Mouse (Mus musculus) liver, embryonic 15.5 days (tissue): Measurements from ENCODE around the gene Mgat4e. TPM values are rescaled to one million over a fixed set of nuclear protein-coding genes. Genes with fewer than 3 reads are reported as not detected.
"Not testable (repeated sequence)": the region's sequence is repeated elsewhere in the genome, so short reads cannot be mapped to it uniquely, and the experiment has no call there.

ENCODE experiments used
- ATAC-seq: fragments of 200-750 bp; cut with Nextera tagmentation; 2 replicates; pipeline ENCODE4 v1.8.0; 2017; ENCODE audit warnings: moderate number of reproducible peaks, mild to moderate bottlenecking, moderate library complexity; ENCODE audit not compliant: insufficient read depth
- H3K27ac ChIP-seq: fragments of 300-500 bp; sonication (generic); replicated peaks from 2 replicates; pipeline ENCODE4 v1.5.1; 2015; ENCODE audit warnings: mild to moderate bottlenecking, inconsistent platforms
- H3K27me3 ChIP-seq: fragments of 300-500 bp; sonication (generic); 2 replicates; pipeline ENCODE4 v1.6.1; 2015; ENCODE audit warnings: mild to moderate bottlenecking, inconsistent platforms
- H3K36me3 ChIP-seq: fragments of 300-500 bp; sonication (generic); replicated peaks from 2 replicates; pipeline ENCODE4 v1.6.1; 2015; ENCODE audit warnings: moderate library complexity, mild to moderate bottlenecking, inconsistent platforms
- H3K4me1 ChIP-seq: fragments of 300-500 bp; sonication (generic); replicated peaks from 2 replicates; pipeline ENCODE4 v1.6.1; 2015; ENCODE audit warnings: inconsistent platforms
- H3K4me2 ChIP-seq: fragments of 300-500 bp; sonication (generic); 2 replicates; pipeline ENCODE4 v1.6.1; 2015; ENCODE audit warnings: moderate library complexity, mild to moderate bottlenecking, inconsistent platforms
- H3K4me3 ChIP-seq: fragments of 300-500 bp; sonication (generic); replicated peaks from 2 replicates; pipeline ENCODE4 v1.5.1; 2015; ENCODE audit warnings: mild to moderate bottlenecking, inconsistent platforms
- H3K9ac ChIP-seq: fragments of 300-500 bp; sonication (generic); 2 replicates; pipeline ENCODE4 v1.6.1; 2015; ENCODE audit warnings: moderate library complexity, mild to moderate bottlenecking, inconsistent platforms
- H3K9me3 ChIP-seq: fragments of 300-500 bp; sonication (generic); replicated peaks from 2 replicates; pipeline ENCODE4 v1.6.1; 2016; ENCODE audit warnings: inconsistent platforms
- WGBS: fragments of 180-500 bp; shearing (Covaris S2); methylation state at CpG from one replicate; pipeline ENCODE4 v1.1.7; 2015; ENCODE audit warnings: mixed read lengths; ENCODE audit not compliant: insufficient replicate concordance; 5-methylcytosine and 5-hydroxymethylcytosine counted together
- polyA plus RNA-seq: library from polyadenylated mRNA; unstranded; fragments of >200 nt; fragmentation: Nextera tagmentation; extraction: Ambion mirVana; gene quantifications from 2 replicates; pipeline ENCODE4 v1.2.1, GENCODE M21; 2015

Mgat4e gene
- polyA plus RNA-seq, 1 experiment from 2014 or later: not detected

DNA sequence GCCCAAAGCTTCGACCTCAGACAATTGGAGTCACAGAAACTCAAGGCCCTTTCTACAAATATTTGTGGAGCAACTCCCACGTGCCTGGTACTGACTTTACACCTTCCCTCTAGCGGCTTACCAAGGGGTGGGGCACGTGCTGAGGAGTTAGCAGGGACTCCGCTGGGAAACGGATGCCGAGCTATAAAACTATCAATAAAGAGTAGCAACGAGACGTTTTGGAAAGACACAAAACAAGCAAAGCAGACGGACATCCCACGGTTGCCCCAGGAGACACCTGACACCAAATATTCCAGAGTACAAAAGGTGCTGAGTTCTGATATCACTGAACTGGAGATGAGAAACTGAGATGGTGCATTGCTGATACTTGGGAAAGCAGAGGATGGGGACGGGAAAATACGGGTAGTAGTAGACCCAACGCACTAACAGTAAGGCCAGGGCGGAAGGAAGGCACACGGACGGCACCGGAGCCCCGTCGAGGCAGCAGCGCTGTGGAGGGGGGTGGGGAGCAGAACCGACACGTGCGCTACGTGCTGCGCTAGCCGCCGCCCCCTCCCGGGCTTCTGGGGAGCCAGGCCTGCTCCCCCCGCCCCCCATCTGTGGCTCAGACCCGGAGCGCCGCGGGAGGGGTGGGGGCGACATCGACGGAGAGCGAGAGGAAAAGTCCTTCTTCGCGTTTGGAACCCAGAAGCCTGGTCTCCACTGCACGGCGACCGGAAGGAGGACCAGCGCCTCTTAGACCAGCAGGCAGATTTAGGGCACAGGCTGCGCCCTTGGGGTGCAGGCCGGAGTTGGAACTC is 6.6 kb upstream of the Mgat4e start:
- no peaks in the 10 kb centered on the region for H3K9me3 ChIP-seq
- 1% methylated on average over 46 of the region's 46 CpGs for WGBS
- peak overlapping the region; percentile 53 for H3K27ac ChIP-seq
- H3K4me3 ChIP-seq: peak overlapping the region; percentile 71
- no peaks in the 10 kb centered on the region for H3K36me3 ChIP-seq
- peaks cover 45% of the 10 kb centered on the region for H3K4me1 ChIP-seq
- H3K27me3 ChIP-seq: 0 out of 2 replicates have a peak, but pooled peaks cover 2% of the 10 kb centered on the region
- H3K4me2 ChIP-seq: peak overlapping the region; percentile 98
- ATAC-seq: peak; percentile 45
- H3K9ac ChIP-seq: peak overlapping the region; percentile 61

DNA sequence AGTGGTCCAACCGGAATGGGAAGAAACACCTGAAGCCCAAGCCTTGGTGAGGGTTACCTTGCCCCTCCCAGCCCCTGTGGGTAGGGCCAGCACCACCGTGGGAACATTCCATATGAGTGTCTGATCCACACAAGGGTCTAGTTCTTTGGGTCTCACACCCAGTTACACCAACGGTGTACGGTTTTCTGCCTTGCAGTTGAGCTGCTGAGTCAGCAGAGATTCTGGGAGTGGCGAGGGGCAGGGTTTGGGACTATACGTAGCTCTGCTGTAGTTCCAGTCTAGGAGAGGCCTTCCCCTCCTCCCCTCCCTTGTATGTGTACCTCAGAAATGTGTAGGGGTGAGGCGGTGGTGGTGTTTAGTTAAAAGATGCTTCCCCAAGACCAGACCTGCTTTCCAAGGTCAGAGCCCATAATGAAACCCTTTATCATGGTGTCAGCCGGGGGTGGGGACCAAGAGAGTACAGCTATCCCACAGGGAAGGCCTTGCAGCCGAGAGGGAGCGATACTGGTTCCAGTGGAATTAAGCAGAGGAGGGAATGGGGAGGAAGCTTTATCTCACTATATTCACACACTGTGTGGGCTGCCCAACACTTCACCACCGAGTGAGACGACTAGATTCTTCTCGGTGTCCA is 5.9 kb upstream of the Mgat4e start:
- Histone ChIP-seq H3K27ac (no peak overlapping the region), H3K36me3 (no peaks in the 10 kb centered on the region), H3K27me3 (peaks cover 3% of the 10 kb centered on the region; the same call in 1 of the 2 replicates), H3K4me2 (peak overlapping the region; percentile 98), H3K9me3 (no peaks in the 10 kb centered on the region), H3K4me1 (peaks cover 38% of the 10 kb centered on the region), H3K4me3 (0 out of 2 replicates have a peak overlapping the region, but pooled peaks have one; percentile 71), H3K9ac (no peak overlapping the region)
- no peak for ATAC-seq
- 25% methylated on average over 13 of the region's 13 CpGs for WGBS

DNA sequence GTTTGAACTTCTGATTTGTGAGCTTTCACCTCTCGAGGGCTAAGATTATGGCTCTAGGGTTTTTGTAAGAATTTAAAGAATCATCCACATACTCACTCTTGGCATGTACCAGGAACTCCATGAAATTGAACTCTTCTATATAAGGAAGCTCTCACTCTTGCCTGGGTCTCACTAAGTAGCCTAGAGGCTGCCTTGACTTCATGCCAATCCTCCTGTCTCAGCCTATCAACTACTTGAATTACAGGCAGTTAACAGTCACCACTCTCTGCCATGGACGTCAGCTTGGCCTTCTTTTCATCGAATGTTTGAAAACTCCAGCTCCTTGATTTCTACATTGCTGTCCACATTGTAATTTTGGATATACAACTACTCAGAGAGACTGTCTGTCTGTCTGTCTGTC is 2.9 kb upstream of the Mgat4e start:
- Histone ChIP-seq H3K4me3 (no peak overlapping the region), H3K9ac (no peak overlapping the region), H3K27me3 (peaks cover 8% of the 10 kb centered on the region; the same call in 1 of the 2 replicates), H3K9me3 (no peaks in the 10 kb centered on the region), H3K27ac (no peak overlapping the region), H3K36me3 (no peaks in the 10 kb centered on the region), H3K4me1 (peaks cover 30% of the 10 kb centered on the region), H3K4me2 (no peak overlapping the region)
- WGBS: 44% methylated on average over 3 of the region's 3 CpGs
- ATAC-seq: no peak

DNA sequence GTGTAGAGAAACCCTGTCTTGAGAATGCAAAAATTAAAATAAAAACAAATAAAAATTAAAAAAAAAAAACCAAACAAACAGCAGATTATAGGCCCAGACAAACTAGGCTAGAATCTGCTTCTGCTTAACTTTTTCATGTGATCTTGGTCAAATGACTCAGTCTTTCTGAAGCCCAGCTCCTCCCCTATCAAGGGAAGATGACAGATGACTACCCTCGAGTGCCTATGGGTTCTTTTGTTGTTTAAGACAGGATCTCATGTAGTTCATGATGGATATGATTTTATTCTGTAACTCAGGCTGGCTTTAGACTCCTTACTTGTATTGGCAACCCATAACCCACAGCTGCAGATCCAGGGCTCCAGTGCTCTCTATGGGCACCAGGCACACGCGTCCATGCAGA is 2.4 kb upstream of the Mgat4e start:
- Histone ChIP-seq H3K27ac (no peak overlapping the region), H3K9me3 (no peaks in the 10 kb centered on the region), H3K27me3 (peaks cover 8% of the 10 kb centered on the region; the same call in 1 of the 2 replicates), H3K4me3 (no peak overlapping the region), H3K36me3 (no peaks in the 10 kb centered on the region), H3K4me1 (peaks cover 26% of the 10 kb centered on the region), H3K4me2 (no peak overlapping the region), H3K9ac (no peak overlapping the region)
- 61% methylated on average over 3 of the region's 3 CpGs for WGBS
- ATAC-seq: no peak

DNA sequence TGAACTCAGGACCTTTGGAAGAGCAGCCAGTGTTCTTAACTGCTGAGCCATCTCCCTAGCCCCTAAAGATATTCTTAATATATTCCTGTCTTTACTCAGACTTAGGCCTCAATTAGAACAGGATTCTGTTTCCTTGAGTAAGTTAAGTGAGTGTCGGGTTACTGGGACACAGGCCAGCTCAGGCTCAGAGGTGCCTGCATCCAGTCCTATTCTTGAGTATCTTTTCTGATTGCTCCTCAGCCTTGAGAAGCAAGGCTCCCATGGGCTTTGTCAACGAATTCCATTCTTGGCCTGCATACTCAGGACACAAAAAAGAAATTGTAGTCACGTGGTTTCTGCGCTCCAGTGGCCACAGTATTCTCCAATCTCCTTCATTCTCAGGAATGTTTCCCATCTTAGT is 1.3 kb downstream of the Mgat4e start:
- Histone ChIP-seq H3K4me3 (no peak overlapping the region), H3K9me3 (no peaks in the 10 kb centered on the region), H3K4me2 (no peak overlapping the region), H3K9ac (no peak overlapping the region), H3K27ac (no peak overlapping the region), H3K27me3 (peaks cover 8% of the 10 kb centered on the region; the same call in 1 of the 2 replicates), H3K36me3 (no peaks in the 10 kb centered on the region), H3K4me1 (peaks cover 4% of the 10 kb centered on the region; the same call in 1 of the 2 replicates)
- no peak for ATAC-seq
- 72% methylated on average over 4 of the region's 4 CpGs for WGBS

DNA sequence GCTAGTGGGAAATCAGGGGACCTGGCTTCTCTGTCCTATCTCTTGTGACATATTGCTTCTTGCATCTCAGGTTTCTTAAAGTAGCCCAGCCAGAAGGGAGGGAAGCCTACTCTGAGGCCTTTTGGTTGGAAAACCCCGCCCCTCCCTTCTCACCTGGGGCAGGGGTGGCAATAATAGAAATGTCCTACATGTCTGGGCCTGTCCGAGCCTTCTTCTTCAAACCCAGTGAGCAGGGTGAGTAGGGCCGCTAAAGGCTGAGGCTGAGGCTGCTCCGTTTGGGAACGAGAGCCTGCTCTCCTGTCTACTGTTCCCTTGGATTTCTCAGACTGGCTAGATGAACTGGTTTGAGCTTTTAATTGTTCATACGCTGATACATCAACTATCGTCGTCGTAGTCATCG is 8.9 kb downstream of the Mgat4e start:
- H3K27me3 ChIP-seq: peaks cover 3% of the 10 kb centered on the region; the same call in 1 of the 2 replicates
- H3K9ac ChIP-seq: no peak overlapping the region
- no peak for ATAC-seq

DNA sequence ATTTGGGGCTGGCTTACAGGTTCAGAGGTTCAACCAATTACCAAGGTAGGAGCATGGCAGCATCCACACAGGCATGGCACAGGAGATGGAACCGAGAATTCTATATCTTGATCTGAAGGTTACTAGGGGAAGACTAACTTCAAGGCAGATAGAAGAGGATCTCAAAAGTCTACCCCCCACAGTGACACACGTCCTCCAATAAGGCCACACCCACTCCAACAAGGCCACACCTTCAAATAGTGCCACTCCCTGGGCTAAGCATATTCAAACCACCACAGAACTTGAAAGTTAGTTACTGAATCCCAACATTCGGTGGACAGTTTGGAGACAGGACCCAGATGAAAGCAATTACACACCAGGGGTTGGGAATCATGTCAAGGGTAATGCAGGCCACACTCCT is 14.0 kb downstream of the Mgat4e start:
- Histone ChIP-seq H3K4me2 (no peak overlapping the region), H3K27ac (no peak overlapping the region), H3K36me3 (no peaks in the 10 kb centered on the region), H3K27me3 (no peaks in the 10 kb centered on the region), H3K4me1 (peaks cover 16% of the 10 kb centered on the region), H3K9me3 (no peaks in the 10 kb centered on the region), H3K9ac (no peak overlapping the region), H3K4me3 (no peak overlapping the region)
- 47% methylated on average over 3 of the region's 3 CpGs for WGBS
- ATAC-seq: no peak

More for the DNA sequence above, 8.9 kb downstream of the Mgat4e start:
- 80% methylated on average over 10 of the region's 10 CpGs for WGBS
- Histone ChIP-seq H3K4me3 (no peak overlapping the region), H3K9me3 (no peaks in the 10 kb centered on the region), H3K36me3 (no peaks in the 10 kb centered on the region), H3K4me2 (no peak overlapping the region), H3K4me1 (peaks cover 6% of the 10 kb centered on the region), H3K27ac (no peak overlapping the region)

DNA sequence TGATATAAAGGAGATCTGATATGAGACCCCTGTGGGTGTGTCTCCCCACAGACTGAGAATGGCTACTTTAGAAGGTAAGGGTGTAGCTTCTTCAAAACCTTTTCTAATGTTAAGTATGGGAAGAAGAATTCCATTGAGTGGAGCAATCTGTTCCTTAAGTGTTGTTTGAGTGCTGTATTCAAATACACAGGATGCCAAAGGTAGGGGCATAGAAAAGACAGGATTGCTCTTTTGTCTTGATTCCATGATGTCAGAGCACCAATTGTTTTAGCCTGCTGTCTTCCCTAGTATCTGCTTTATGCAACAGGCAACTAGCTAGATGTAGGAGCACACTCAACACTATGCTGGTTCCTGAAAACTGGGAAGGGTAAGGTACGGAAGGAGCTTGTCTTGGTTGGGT is 14.4 kb downstream of the Mgat4e start:
- Histone ChIP-seq H3K4me2 (no peak overlapping the region), H3K4me1 (peaks cover 20% of the 10 kb centered on the region), H3K27ac (no peak overlapping the region), H3K9ac (no peak overlapping the region), H3K36me3 (no peaks in the 10 kb centered on the region), H3K9me3 (no peaks in the 10 kb centered on the region), H3K4me3 (no peak overlapping the region), H3K27me3 (no peaks in the 10 kb centered on the region)
- 75% methylated on average over 1 of the region's 1 CpGs for WGBS
- ATAC-seq: no peak

DNA sequence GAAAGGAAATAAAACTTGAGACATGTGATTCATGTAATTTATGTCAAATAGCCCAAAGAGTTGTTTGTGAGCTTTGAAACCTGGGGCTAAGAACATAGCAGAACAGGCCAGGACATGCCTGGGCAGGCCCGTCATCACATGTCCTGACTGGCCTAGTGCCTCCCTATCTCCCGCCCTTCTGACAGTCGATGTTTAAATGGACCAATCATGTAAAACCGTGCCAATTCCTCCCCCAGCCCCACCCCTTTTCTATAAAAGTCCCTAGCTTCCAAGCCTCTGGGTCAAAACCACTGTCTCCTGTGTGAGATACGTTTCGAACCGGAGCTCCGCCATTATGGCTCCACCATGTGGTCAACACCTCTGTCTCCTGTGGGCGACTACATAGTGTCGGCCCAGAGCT is 15.8 kb downstream of the Mgat4e start:
- H3K9ac ChIP-seq, H3K27me3 ChIP-seq, ATAC-seq, H3K9me3 ChIP-seq, H3K4me3 ChIP-seq, H3K4me2 ChIP-seq, H3K27ac ChIP-seq, H3K36me3 ChIP-seq: not testable (repeated sequence)
- 90% methylated on average over 10 of the region's 10 CpGs for WGBS
- H3K4me1 ChIP-seq: peaks cover 23% of the 10 kb centered on the region

DNA sequence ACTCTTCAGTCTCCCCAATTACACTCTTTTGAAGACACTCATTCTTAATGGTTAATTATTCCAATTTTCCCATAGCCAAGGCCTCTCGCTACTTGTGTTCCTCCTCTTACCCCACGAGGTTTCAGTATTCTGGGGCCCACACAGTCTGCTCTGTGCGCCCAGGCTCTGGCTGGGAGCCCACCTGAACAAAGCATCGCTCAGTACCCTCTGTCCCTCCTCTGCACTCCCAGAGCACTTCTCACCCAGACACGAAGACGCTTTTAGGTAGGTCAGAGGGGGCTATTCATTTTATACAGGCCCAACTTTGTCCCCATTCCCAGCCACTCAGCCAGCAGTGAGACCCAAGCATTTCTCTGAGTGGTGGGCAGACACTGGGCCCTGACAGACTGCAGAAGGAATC is 18.9 kb downstream of the Mgat4e start:
- Histone ChIP-seq H3K4me2 (no peak overlapping the region), H3K9ac (no peak overlapping the region)
- 72% methylated on average over 6 of the region's 6 CpGs for WGBS

DNA sequence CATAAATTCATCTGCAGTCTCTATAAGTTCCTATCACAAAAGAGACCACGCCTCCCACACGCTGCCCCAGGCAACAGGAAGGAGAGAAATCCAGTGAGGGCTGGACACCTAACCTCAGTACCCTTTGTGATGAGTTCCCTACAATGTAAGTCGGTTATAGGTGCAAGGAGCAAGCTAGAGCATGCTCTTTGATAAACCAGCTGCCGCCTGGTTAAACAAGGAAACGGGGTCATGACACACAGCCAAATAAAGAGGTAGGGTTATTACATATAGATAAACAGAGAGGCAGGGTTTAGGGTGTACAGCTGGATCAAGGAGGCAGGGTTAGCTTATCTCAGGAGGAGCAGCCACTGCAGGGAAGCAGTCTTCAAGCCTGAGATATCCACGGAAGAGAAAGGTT is 22.7 kb downstream of the Mgat4e start:
- H3K4me3 ChIP-seq: peak overlapping the region; percentile 36
- ATAC-seq: peak; percentile 100

More for the DNA sequence above, 18.9 kb downstream of the Mgat4e start:
- Histone ChIP-seq H3K4me3 (no peak overlapping the region), H3K27me3 (no peaks in the 10 kb centered on the region), H3K9me3 (no peaks in the 10 kb centered on the region), H3K27ac (no peak overlapping the region), H3K36me3 (no peaks in the 10 kb centered on the region), H3K4me1 (peaks cover 42% of the 10 kb centered on the region)
- no peak for ATAC-seq

More for the DNA sequence above, 22.7 kb downstream of the Mgat4e start:
- whole genome bisulfite sequencing: 7% methylated on average over 6 of the region's 6 CpGs
- Histone ChIP-seq H3K36me3 (no peaks in the 10 kb centered on the region), H3K9ac (peak overlapping the region; percentile 52), H3K4me2 (peak overlapping the region; percentile 69), H3K4me1 (peaks cover 52% of the 10 kb centered on the region), H3K27me3 (no peaks in the 10 kb centered on the region), H3K9me3 (no peaks in the 10 kb centered on the region), H3K27ac (peak overlapping the region; percentile 95)
